ENCODE assay signal across 7 mouse cellular contexts in genomic region chr10:53750275-53750954, GRCm38 (mm10). TPM values are rescaled to one million over a fixed set of nuclear protein-coding genes. Genes with fewer than 3 reads are reported as not detected.
DNase-seq lines count a peak whose midpoint lies in the region; ATAC-seq lines count a peak whose summit lies in the region.

No protein-coding gene starts in this region.

- H3K36me3 ChIP-seq in kidney, embryonic 14.5 days (ENCODE audit: control insufficient read depth, insufficient read depth, low read length): no peaks in the 10 kb centered on the region
- H3K36me3 ChIP-seq in midbrain, embryonic 11.5 days (ENCODE audit: control insufficient read depth, insufficient read depth, low read length): no peaks in the 10 kb centered on the region

- DNase-seq in ovary, postnatal 36 days (ENCODE audit: low spot score): peak; percentile 10
- DNase-seq in ovary, postnatal 10 days (ENCODE audit: low spot score): no peak
- peak; percentile 21 for DNase-seq in embryo, embryonic 10 days (ENCODE audit: low spot score)
- DNase-seq in frontal cortex, postnatal 25 days (ENCODE audit: low spot score in 2 of 2): peak; percentile 11 to 25
- peak; percentile 92 for DNase-seq in midbrain, embryonic 11.5 days (ENCODE audit: low spot score, missing footprints)
- DNase-seq in yolk sac, embryonic 10.5 days (ENCODE audit: low spot score): peak; percentile 5

- 8% methylated on average over 32 of the region's 39 CpGs for WGBS in kidney, embryonic 14.5 days
- 12% methylated on average over 33 of the region's 39 CpGs for WGBS in midbrain, embryonic 11.5 days

- H3K4me2 ChIP-seq in kidney, embryonic 14.5 days (replicated peaks; ENCODE audit: low read depth, low read length): peak overlapping the region; percentile 88
- peak overlapping the region; percentile 49 for H3K4me2 ChIP-seq in midbrain, embryonic 11.5 days

- peak; percentile 51 for ATAC-seq in kidney, embryonic 14.5 days (ENCODE audit: low FRiP score, low TSS enrichment)
- peak; percentile 80 for ATAC-seq in midbrain, embryonic 11.5 days (ENCODE audit: low FRiP score)

- H3K27ac ChIP-seq in kidney, embryonic 14.5 days (ENCODE audit: low read depth, low read length): no peak overlapping the region
- no peak overlapping the region for H3K27ac ChIP-seq in midbrain, embryonic 11.5 days (ENCODE audit: low read depth, low read length)

- H3K9ac ChIP-seq in kidney, embryonic 14.5 days (ENCODE audit: low read depth, low read length): peak overlapping the region; percentile 71
- H3K9ac ChIP-seq in midbrain, embryonic 11.5 days (ENCODE audit: low read length): peak overlapping the region; percentile 77

- peak overlapping the region; percentile 81 for H3K4me3 ChIP-seq in kidney, embryonic 14.5 days (ENCODE audit: low read length)
- H3K4me3 ChIP-seq in midbrain, embryonic 11.5 days (ENCODE audit: low read depth, low read length): peak overlapping the region; percentile 80

- H3K9me3 ChIP-seq in kidney, embryonic 14.5 days (ENCODE audit: control insufficient read depth, low read length): peaks cover 3% of the 10 kb centered on the region; the same call in 1 of the 2 replicates
- H3K9me3 ChIP-seq in midbrain, embryonic 11.5 days (ENCODE audit: control insufficient read depth, low read length): no peaks in the 10 kb centered on the region

- H3K4me1 ChIP-seq in kidney, embryonic 14.5 days (ENCODE audit: control insufficient read depth, insufficient read depth, low read length): 0 out of 2 replicates have a peak, but pooled peaks cover 4% of the 10 kb centered on the region
- H3K4me1 ChIP-seq in midbrain, embryonic 11.5 days (ENCODE audit: control insufficient read depth, insufficient read depth, low read length): peaks cover 6% of the 10 kb centered on the region; the same call in 1 of the 2 replicates

- no peaks in the 10 kb centered on the region for H3K27me3 ChIP-seq in kidney, embryonic 14.5 days (ENCODE audit: control insufficient read depth, insufficient read depth, low read length)
- no peaks in the 10 kb centered on the region for H3K27me3 ChIP-seq in midbrain, embryonic 11.5 days (ENCODE audit: control insufficient read depth, insufficient read depth, low read length)

RNA-seq across cellular contexts. Expression of gene Fam184a, which starts 0.5 kb away (rescaled TPM):
- 5.9 and 9.1 TPM in 2 replicates for polyA plus RNA-seq in kidney, embryonic 14.5 days (2014; fragmentation: Nextera tagmentation; extraction: Ambion mirVana)
- polyA plus RNA-seq in midbrain, embryonic 11.5 days (2014; fragmentation: Nextera tagmentation; extraction: Ambion mirVana): 4.9 and 6.0 TPM in 2 replicates
